Mouse (Mus musculus) gastrocnemius, postnatal 36 days (tissue): ENCODE measurements at regions not wholly inside any gene's neighbourhood (a gene's known extent, or its start where the extent isn't known, plus 50 kb on each side); places are given as distances from the start of the nearest gene placed in this dataset.

Source experiments
- DNase-seq, 2 experiments: peaks; one replicate each; pipeline ENCODE4 v3.0.0; 2022
- intact Hi-C: fragments of 180-260 bp; cut with DNase I; formaldehyde crosslinking; loops from one replicate; pipeline ENCODE4 v1.15.1; 2025

- DNase-seq, result no peak
- intact Hi-C loops, result no loop called here
These were observed 125.0 kb upstream of the Zfp703 start for GRCm38 (mm10) chr8:26851871-26852800.

- intact Hi-C loops, result no loop called here
- no peak for DNase-seq
These were observed 124.2 kb upstream of the Zfp703 start for GRCm38 (mm10) chr8:26852921-26853320.

- DNase-seq, result no peak
- intact Hi-C loops, result no loop called here
These were observed 122.4 kb upstream of the Zfp703 start for GRCm38 (mm10) chr8:26854557-26855238.

GRCm38 (mm10) chr8:26855256-26855655 lies 121.9 kb upstream of the Zfp703 start:
- intact Hi-C loops, result no loop called here
- DNase-seq, result no peak

GRCm38 (mm10) chr8:26864571-26864970 lies 112.6 kb upstream of the Zfp703 start:
- DNase-seq, result no peak
- intact Hi-C loops, result no loop called here

GRCm38 (mm10) chr8:26864971-26865370 lies 112.2 kb upstream of the Zfp703 start:
- intact Hi-C loops, result no loop called here
- DNase-seq, result no peak

- DNase-seq, result no peak
- intact Hi-C loops, result no loop called here
These were observed 108.8 kb upstream of the Zfp703 start for GRCm38 (mm10) chr8:26868101-26868848.

GRCm38 (mm10) chr8:26868849-26869110 lies 108.3 kb upstream of the Zfp703 start:
- intact Hi-C loops, result no loop called here
- DNase-seq, result no peak

GRCm38 (mm10) chr8:26871838-26872237 lies 105.3 kb upstream of the Zfp703 start:
- intact Hi-C loops, result no loop called here

GRCm38 (mm10) chr8:26872382-26872781 lies 104.7 kb upstream of the Zfp703 start:
- intact Hi-C loops, result no loop called here
- DNase-seq, result no peak

More at GRCm38 (mm10) chr8:26871838-26872237, 105.3 kb upstream of the Zfp703 start:
- DNase-seq, result no peak

GRCm38 (mm10) chr8:26872815-26873214 lies 104.3 kb upstream of the Zfp703 start:
- intact Hi-C loops, result no loop called here
- DNase-seq, result no peak

- intact Hi-C loops, result no loop called here
- no peak for DNase-seq
These were observed 96.9 kb upstream of the Zfp703 start for GRCm38 (mm10) chr8:26880177-26880576.

- no peak for DNase-seq
- intact Hi-C loops, result no loop called here
These were observed 95.6 kb upstream of the Zfp703 start for GRCm38 (mm10) chr8:26881268-26882120.

GRCm38 (mm10) chr8:26882616-26883015 lies 94.5 kb upstream of the Zfp703 start:
- intact Hi-C loops, result no loop called here
- DNase-seq, result no peak

- no peak for DNase-seq
- intact Hi-C loops, result no loop called here
These were observed 93.8 kb upstream of the Zfp703 start for GRCm38 (mm10) chr8:26883285-26883684.

- DNase-seq, result no peak
- intact Hi-C loops, result no loop called here
These were observed 93.4 kb upstream of the Zfp703 start for GRCm38 (mm10) chr8:26883770-26884169.

GRCm38 (mm10) chr8:26884350-26884749 lies 92.8 kb upstream of the Zfp703 start:
- intact Hi-C loops, result no loop called here
- DNase-seq, result no peak

GRCm38 (mm10) chr8:26885365-26885764 lies 91.8 kb upstream of the Zfp703 start:
- DNase-seq, result no peak
- intact Hi-C loops, result no loop called here

GRCm38 (mm10) chr8:26886783-26887486 lies 90.2 kb upstream of the Zfp703 start:
- DNase-seq, result no peak
- intact Hi-C loops, result no loop called here

GRCm38 (mm10) chr8:26887551-26887950 lies 89.6 kb upstream of the Zfp703 start:
- DNase-seq, result no peak
- intact Hi-C loops, result no loop called here
